Mouse (Mus musculus): Measurements from ENCODE around the gene Hpf1. TPM values are rescaled to one million over a fixed set of nuclear protein-coding genes. Genes with fewer than 3 reads are reported as not detected.
A peak's percentile ranks its signal among the peaks of the same experiment; 100 is the strongest.

The Hpf1 gene
- polyA plus RNA-seq, 1 experiment from 2014 or later: 112 TPM

- 89% methylated on average over 2 of the region's 2 CpGs for WGBS
- ATAC-seq (ENCODE audit: low FRiP score): no peak
Observed at GRCm38 (mm10) chr8:60869761-60870160, 20.5 kb upstream of the Hpf1 start.

GRCm38 (mm10) chr8:60870231-60871193 is 19.7 kb upstream of the Hpf1 start:
- ATAC-seq (ENCODE audit: low FRiP score): no peak
- Histone ChIP-seq H3K36me3 (no peaks in the 10 kb centered on the region), H3K4me2 (no peak overlapping the region), H3K27me3 (no peaks in the 10 kb centered on the region), H3K9me3 (no peaks in the 10 kb centered on the region), H3K9ac (no peak overlapping the region), H3K4me3 (no peak overlapping the region), H3K27ac (no peak overlapping the region), H3K4me1 (replicated peaks) (no peaks in the 10 kb centered on the region)
- 86% methylated on average over 13 of the region's 13 CpGs for WGBS

More at GRCm38 (mm10) chr8:60869761-60870160, 20.5 kb upstream of the Hpf1 start:
- H3K36me3 ChIP-seq: no peaks in the 10 kb centered on the region
- no peak overlapping the region for H3K27ac ChIP-seq
- H3K4me1 ChIP-seq (replicated peaks): no peaks in the 10 kb centered on the region
- no peak overlapping the region for H3K4me3 ChIP-seq
- H3K9me3 ChIP-seq: no peaks in the 10 kb centered on the region
- no peak overlapping the region for H3K9ac ChIP-seq
- H3K4me2 ChIP-seq: no peak overlapping the region
- no peaks in the 10 kb centered on the region for H3K27me3 ChIP-seq

GRCm38 (mm10) chr8:60878617-60879016 is 11.6 kb upstream of the Hpf1 start:
- Histone ChIP-seq H3K9ac (no peak overlapping the region), H3K27ac (no peak overlapping the region), H3K4me3 (no peak overlapping the region), H3K9me3 (no peaks in the 10 kb centered on the region), H3K27me3 (no peaks in the 10 kb centered on the region), H3K4me1 (replicated peaks) (no peaks in the 10 kb centered on the region), H3K36me3 (no peaks in the 10 kb centered on the region), H3K4me2 (no peak overlapping the region)
- no peak for ATAC-seq (ENCODE audit: low FRiP score)
- 62% methylated on average over 2 of the region's 2 CpGs for WGBS

GRCm38 (mm10) chr8:60883419-60884137 is 6.6 kb upstream of the Hpf1 start:
- ATAC-seq (ENCODE audit: low FRiP score): no peak
- no peak overlapping the region for H3K27ac ChIP-seq

GRCm38 (mm10) chr8:60886736-60887135 is 3.5 kb upstream of the Hpf1 start:
- Histone ChIP-seq H3K36me3 (no peaks in the 10 kb centered on the region), H3K4me1 (replicated peaks) (peaks cover 11% of the 10 kb centered on the region), H3K9ac (no peak overlapping the region), H3K27me3 (no peaks in the 10 kb centered on the region), H3K27ac (no peak overlapping the region), H3K9me3 (no peaks in the 10 kb centered on the region), H3K4me2 (no peak overlapping the region), H3K4me3 (no peak overlapping the region)
- WGBS: 58% methylated on average over 6 of the region's 6 CpGs
- ATAC-seq (ENCODE audit: low FRiP score): no peak

More at GRCm38 (mm10) chr8:60883419-60884137, 6.6 kb upstream of the Hpf1 start:
- no peak overlapping the region for H3K9ac ChIP-seq
- H3K4me1 ChIP-seq (replicated peaks): no peaks in the 10 kb centered on the region
- H3K36me3 ChIP-seq: no peaks in the 10 kb centered on the region
- H3K27me3 ChIP-seq: no peaks in the 10 kb centered on the region
- H3K4me2 ChIP-seq: no peak overlapping the region
- no peaks in the 10 kb centered on the region for H3K9me3 ChIP-seq
- 59% methylated on average over 4 of the region's 4 CpGs for WGBS
- H3K4me3 ChIP-seq: no peak overlapping the region

- peak overlapping the region; percentile 79 for H3K4me3 ChIP-seq
- H3K27ac ChIP-seq: no peak overlapping the region
- no peaks in the 10 kb centered on the region for H3K36me3 ChIP-seq
- H3K9me3 ChIP-seq: no peaks in the 10 kb centered on the region
- 91% methylated on average over 11 of the region's 11 CpGs for WGBS
- peaks cover 26% of the 10 kb centered on the region for H3K4me1 ChIP-seq (replicated peaks)
- H3K4me2 ChIP-seq: peak overlapping the region; percentile 79; the same call in 1 of the 2 replicates
- no peaks in the 10 kb centered on the region for H3K27me3 ChIP-seq
- H3K9ac ChIP-seq: no peak overlapping the region
- no peak for ATAC-seq (ENCODE audit: low FRiP score)
Observed at GRCm38 (mm10) chr8:60889131-60889842, 931 bp upstream of the Hpf1 start.

- H3K4me2 ChIP-seq: peak overlapping the region; percentile 79
- H3K4me3 ChIP-seq: peak overlapping the region; percentile 79
- H3K36me3 ChIP-seq: no peaks in the 10 kb centered on the region
- no peaks in the 10 kb centered on the region for H3K9me3 ChIP-seq
- H3K9ac ChIP-seq: peak overlapping the region; percentile 86
- peaks cover 26% of the 10 kb centered on the region for H3K4me1 ChIP-seq (replicated peaks)
- peak overlapping the region; percentile 40 for H3K27ac ChIP-seq
- WGBS: 2% methylated on average over 17 of the region's 23 CpGs
- ATAC-seq (ENCODE audit: low FRiP score): no peak
- H3K27me3 ChIP-seq: no peaks in the 10 kb centered on the region
Observed at GRCm38 (mm10) chr8:60890520-60890874, 279 bp downstream of the Hpf1 start.

GRCm38 (mm10) chr8:60891757-60892156 is 1.5 kb downstream of the Hpf1 start:
- Histone ChIP-seq H3K36me3 (peaks cover 6% of the 10 kb centered on the region; the same call in 1 of the 2 replicates), H3K9ac (no peak overlapping the region), H3K4me2 (peak overlapping the region; percentile 79), H3K27me3 (no peaks in the 10 kb centered on the region), H3K9me3 (no peaks in the 10 kb centered on the region), H3K4me3 (no peak overlapping the region), H3K4me1 (replicated peaks) (peaks cover 26% of the 10 kb centered on the region), H3K27ac (no peak overlapping the region)
- 96% methylated on average over 4 of the region's 4 CpGs for WGBS
- ATAC-seq (ENCODE audit: low FRiP score): no peak

GRCm38 (mm10) chr8:60895878-60896277 is 5.7 kb downstream of the Hpf1 start:
- Histone ChIP-seq H3K4me3 (no peak overlapping the region), H3K9me3 (no peaks in the 10 kb centered on the region), H3K36me3 (peaks cover 29% of the 10 kb centered on the region; the same call in 1 of the 2 replicates), H3K9ac (no peak overlapping the region), H3K4me2 (no peak overlapping the region), H3K27me3 (no peaks in the 10 kb centered on the region), H3K4me1 (replicated peaks) (peaks cover 24% of the 10 kb centered on the region), H3K27ac (no peak overlapping the region)
- no peak for ATAC-seq (ENCODE audit: low FRiP score)
- 90% methylated on average over 6 of the region's 6 CpGs for WGBS

- Histone ChIP-seq H3K36me3 (peaks cover 41% of the 10 kb centered on the region; the same call in 1 of the 2 replicates), H3K4me2 (no peak overlapping the region), H3K27ac (no peak overlapping the region), H3K4me3 (no peak overlapping the region), H3K9ac (no peak overlapping the region), H3K4me1 (replicated peaks) (no peaks in the 10 kb centered on the region; the same call in 1 of the 2 replicates), H3K9me3 (no peaks in the 10 kb centered on the region), H3K27me3 (no peaks in the 10 kb centered on the region)
- WGBS: 81% methylated on average over 9 of the region's 9 CpGs
- 0 out of 2 replicates have a peak, but pooled peaks have one; percentile 36 for ATAC-seq (ENCODE audit: low FRiP score)
Observed at GRCm38 (mm10) chr8:60900147-60900546, 9.9 kb downstream of the Hpf1 start.

GRCm38 (mm10) chr8:60912081-60912480 is 21.9 kb downstream of the Hpf1 start:
- WGBS: 82% methylated on average over 4 of the region's 4 CpGs
- no peak overlapping the region for H3K4me2 ChIP-seq
- no peak overlapping the region for H3K27ac ChIP-seq
- no peaks in the 10 kb centered on the region for H3K27me3 ChIP-seq
- peaks cover 22% of the 10 kb centered on the region for H3K36me3 ChIP-seq
- H3K4me1 ChIP-seq (replicated peaks): no peaks in the 10 kb centered on the region
- ATAC-seq (ENCODE audit: low FRiP score): no peak
- no peak overlapping the region for H3K4me3 ChIP-seq
- H3K9me3 ChIP-seq: no peaks in the 10 kb centered on the region
- H3K9ac ChIP-seq: no peak overlapping the region

- WGBS: 54% methylated on average over 10 of the region's 10 CpGs
- no peak for ATAC-seq (ENCODE audit: low FRiP score)
- no peak overlapping the region for H3K27ac ChIP-seq
- H3K4me3 ChIP-seq: no peak overlapping the region
- H3K9me3 ChIP-seq: no peaks in the 10 kb centered on the region
- H3K36me3 ChIP-seq: peaks cover 22% of the 10 kb centered on the region
- H3K27me3 ChIP-seq: no peaks in the 10 kb centered on the region
- no peak overlapping the region for H3K9ac ChIP-seq
- no peak overlapping the region for H3K4me2 ChIP-seq
- H3K4me1 ChIP-seq (replicated peaks): no peaks in the 10 kb centered on the region
Observed at GRCm38 (mm10) chr8:60912554-60912953, 22.3 kb downstream of the Hpf1 start.

All from hindbrain, embryonic 13.5 days (tissue).